ENCODE assay signal across 28 mouse cellular contexts in the genomic region with DNA sequence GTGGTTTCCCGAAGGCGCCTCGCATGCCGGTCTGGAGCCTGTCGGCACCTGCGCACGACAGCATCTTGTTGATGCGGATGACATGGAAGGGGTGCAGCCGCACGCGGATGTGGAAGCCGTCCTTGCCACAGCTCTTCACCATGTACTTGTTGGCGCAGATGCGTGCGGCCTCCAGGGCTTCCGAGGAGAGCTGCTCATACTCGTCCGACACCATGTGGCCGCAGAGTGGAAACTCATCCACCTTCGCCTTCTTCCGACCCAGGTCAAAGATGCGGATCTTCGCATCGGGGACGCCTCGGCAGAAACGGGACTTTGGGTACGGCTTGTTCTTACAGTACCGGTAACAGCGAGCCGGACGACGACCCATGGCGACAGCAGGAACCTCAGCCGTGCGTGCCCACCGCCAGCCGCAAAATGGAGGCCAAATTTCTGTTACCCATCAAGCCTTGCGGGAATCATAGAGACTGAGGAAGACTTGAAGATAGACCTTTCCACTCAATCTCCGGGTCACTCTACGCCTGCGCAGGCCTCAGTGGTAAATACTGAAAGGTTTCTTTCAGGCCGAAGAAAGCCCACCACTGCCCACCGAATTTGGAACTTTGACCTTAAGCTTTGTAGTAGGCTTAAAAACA. TPM values are rescaled to one million over a fixed set of nuclear protein-coding genes. Genes with fewer than 3 reads are reported as not detected.
DNase-seq lines count a peak whose midpoint lies in the region; ATAC-seq and TF ChIP-seq lines count a peak whose summit lies in the region.
"Had no signal": no experiment of that assay in that cellular context is flagged by ENCODE, and none has a peak within 500 bp of the region (broad histone marks: within the 10 kb centered on the region; RNA-seq: fewer than 3 reads in every experiment).

A gene (minus strand): TSS at position 411 of the 632 bp plus-strand sequence.

- H3K9ac ChIP-seq in stomach, postnatal 0 days (ENCODE audit: low read length), result no peak within 1 kb of the TSS
- H3K9ac ChIP-seq: embryonic facial prominence, embryonic 13.5 days; forebrain, embryonic 12.5 days; heart, embryonic 13.5 days had no signal

- H3K4me1 ChIP-seq in E14TG2a.4 (replicated peaks; ENCODE audit: low read depth, low read length), result no peaks in the 10 kb centered on the region
- H3K4me1 ChIP-seq in stomach, postnatal 0 days (replicated peaks; ENCODE audit: control insufficient read depth, insufficient read depth), result no peaks in the 10 kb centered on the region
- H3K4me1 ChIP-seq: embryonic facial prominence, embryonic 13.5 days; forebrain, embryonic 12.5 days; heart, embryonic 13.5 days had no signal

- H3K4me3 ChIP-seq in E14TG2a.4 (replicated peaks; ENCODE audit: low read length), result peak within 1 kb of the TSS; percentile 73
- no peak within 1 kb of the TSS for H3K4me3 ChIP-seq in stomach, postnatal 0 days (ENCODE audit: low read depth, low read length)
- H3K4me3 ChIP-seq: embryonic facial prominence, embryonic 13.5 days; forebrain, embryonic 12.5 days; heart, embryonic 13.5 days had no signal

- no peak for TF ChIP-seq EP300 in stomach, postnatal 0 days (optimal IDR thresholded peaks at IDR 0.05)

- H3K36me3 ChIP-seq in E14TG2a.4 (ENCODE audit: insufficient read depth, low read length), result peaks cover 18% of the 10 kb centered on the region
- H3K36me3 ChIP-seq in stomach, postnatal 0 days (ENCODE audit: control insufficient read depth, insufficient read depth, low read length), result no peaks in the 10 kb centered on the region
- H3K36me3 ChIP-seq: embryonic facial prominence, embryonic 13.5 days; forebrain, embryonic 12.5 days; heart, embryonic 13.5 days had no signal

- no peak for ATAC-seq in stomach, postnatal 0 days (ENCODE audit: low FRiP score, low TSS enrichment)
- ATAC-seq: CD4-positive, CD25-positive, alpha-beta regulatory T cell, adult 4 months; forebrain, embryonic 16.5 days; hindbrain, postnatal 0 days had no signal

- no peak within 1 kb of the TSS for H3K27ac ChIP-seq in stomach, postnatal 0 days (replicated peaks)
- H3K27ac ChIP-seq: embryonic facial prominence, embryonic 13.5 days; forebrain, embryonic 12.5 days; heart, embryonic 13.5 days; hindbrain, postnatal 0 days had no signal

- intact Hi-C loops in left cerebral cortex, postnatal 25 days (cut with DNase I), result no loop called here

- no peak within 1 kb of the TSS for H3K4me2 ChIP-seq in stomach, postnatal 0 days (replicated peaks; ENCODE audit: low read depth)
- H3K4me2 ChIP-seq: embryonic facial prominence, embryonic 13.5 days; forebrain, embryonic 12.5 days; heart, embryonic 13.5 days had no signal

- H3K9me3 ChIP-seq in E14TG2a.4 (ENCODE audit: low read length), result no peaks in the 10 kb centered on the region
- H3K9me3 ChIP-seq in stomach, postnatal 0 days (ENCODE audit: control insufficient read depth, low read length), result no peaks in the 10 kb centered on the region

- no peak for TF ChIP-seq CTCF in E14TG2a.4 (conservative IDR thresholded peaks at IDR 0.05; ENCODE audit: low read length)
- TF ChIP-seq CTCF in stomach, postnatal 0 days (IDR thresholded peaks at IDR 0.05; ENCODE audit: low read depth), result no peak

- 95% methylated on average over 44 of the region's 44 CpGs for WGBS in stomach, postnatal 0 days

- peak; percentile 87 for DNase-seq in ES-CJ7 (ENCODE audit: low read depth, low spot score)
- peak; percentile 36 for DNase-seq in WW6 (ENCODE audit: low read depth, low spot score)
- DNase-seq in testis, postnatal 10 days (ENCODE audit: low spot score), result peak; percentile 42
- DNase-seq in stomach, postnatal 0 days (ENCODE audit: low spot score), result no peak
- no peak for DNase-seq in ovary, adult 18-20 months (ENCODE audit: low spot score)
- no peak for DNase-seq in left cerebral cortex, postnatal 25 days (ENCODE audit: low spot score in 2 of 2)
- DNase-seq: adrenal gland, adult 8-10 months; adrenal gland, postnatal 36 days; B cell, adult 2 months; cerebellum, adult 8-10 months; cerebellum, postnatal 25 days; gastrocnemius, postnatal 14 days; heart, postnatal 36 days; kidney, adult 11 months had no signal

- H3K27me3 ChIP-seq in E14TG2a.4 (ENCODE audit: insufficient read depth, low read length), result no peaks in the 10 kb centered on the region; the same call in 1 of the 2 replicates
- H3K27me3 ChIP-seq in stomach, postnatal 0 days (ENCODE audit: control insufficient read depth, insufficient read depth, low read length), result no peaks in the 10 kb centered on the region
- H3K27me3 ChIP-seq: embryonic facial prominence, embryonic 13.5 days; forebrain, embryonic 12.5 days; heart, embryonic 13.5 days had no signal

RNA-seq across cellular contexts. Expression of the gene that starts here (rescaled TPM):
- polyA plus RNA-seq in stomach, postnatal 0 days (2015; fragmentation: Nextera tagmentation; extraction: Ambion mirVana), result not detected in 2 replicates
- total RNA-seq in left cerebral cortex, postnatal 25 days (2021), result not detected
- total RNA-seq: adrenal gland, adult 8-10 months; adrenal gland, postnatal 36 days; gastrocnemius, postnatal 14 days; heart, adult 8-10 months; heart, postnatal 36 days; hindbrain, postnatal 0 days; MEL had no signal
- polyA plus RNA-seq: CD4-positive, CD25-positive, alpha-beta regulatory T cell, adult 4 months; cortical plate, adult 2 months; embryonic facial prominence, embryonic 13.5 days; forebrain, embryonic 12.5 days; forebrain, embryonic 16.5 days; frontal cortex, adult 2 months; heart, embryonic 13.5 days; heart, postnatal 0 days; hindbrain, embryonic 11.5 days; hindbrain, postnatal 0 days; intestine, embryonic 14.5 days had no signal

Comparison
In these comparisons a context has a peak if more than half of its experiments do, and no peak if none do; other contexts are left out.
1. DNase-seq: peak in ES-CJ7 (single experiment), WW6 (single experiment) and testis, postnatal 10 days (single experiment); none in stomach, postnatal 0 days (single experiment), ovary, adult 18-20 months (single experiment) and left cerebral cortex, postnatal 25 days (0 of 2).